Mouse (Mus musculus) forebrain, embryonic 14.5 days (tissue): Measurements from ENCODE around the gene Map4k4. TPM values are rescaled to one million over a fixed set of nuclear protein-coding genes. Genes with fewer than 3 reads are reported as not detected.
A peak's percentile ranks its signal among the peaks of the same experiment; 100 is the strongest.

Experiments
- ATAC-seq: fragments of 200-750 bp; cut with Nextera tagmentation; 2 replicates; pipeline ENCODE4 v1.8.0; 2017; ENCODE audit warnings: mild to moderate bottlenecking, moderate library complexity
- DNase-seq: peaks from one replicate; pipeline ENCODE4 v3.0.0-alpha.2; 2015; ENCODE audit warnings: low spot score
- H3K27ac ChIP-seq: fragments of 300-500 bp; sonication (generic); 2 replicates; pipeline ENCODE4 v1.5.1; 2014; ENCODE audit warnings: low read depth, mild to moderate bottlenecking, control low read depth, low read length, moderate library complexity
- H3K27me3 ChIP-seq: fragments of 300-500 bp; sonication (generic); replicated peaks from 2 replicates; pipeline ENCODE4 v1.6.1; 2014; ENCODE audit warnings: low read length, control low read depth, mixed read lengths; ENCODE audit not compliant: control insufficient read depth, insufficient read depth
- H3K36me3 ChIP-seq: fragments of 300-500 bp; sonication (generic); 2 replicates; pipeline ENCODE4 v1.6.1; 2014; ENCODE audit warnings: low read length, control low read depth; ENCODE audit not compliant: control insufficient read depth, insufficient read depth
- H3K4me1 ChIP-seq: fragments of 300-500 bp; sonication (generic); 2 replicates; pipeline ENCODE4 v1.6.1; 2014; ENCODE audit warnings: antibody characterized with exemption, low read length, control low read depth; ENCODE audit not compliant: control insufficient read depth, insufficient read depth
- H3K4me2 ChIP-seq: fragments of 300-500 bp; sonication (generic); 2 replicates; pipeline ENCODE4 v1.6.1; 2014; ENCODE audit warnings: mild to moderate bottlenecking, control low read depth, low read length
- H3K4me3 ChIP-seq: fragments of 300-500 bp; sonication (generic); 2 replicates; pipeline ENCODE4 v1.5.1; 2014; ENCODE audit warnings: low read depth, low read length, control low read depth
- H3K9ac ChIP-seq: fragments of 300-500 bp; sonication (generic); 2 replicates; pipeline ENCODE4 v1.6.1; 2014; ENCODE audit warnings: mild to moderate bottlenecking, low read length, control low read depth, moderate library complexity
- H3K9me3 ChIP-seq: fragments of 300-500 bp; sonication (generic); replicated peaks from 2 replicates; pipeline ENCODE4 v1.6.1; 2016; ENCODE audit warnings: low read length, control low read depth, mixed read lengths; ENCODE audit not compliant: control insufficient read depth
- WGBS: fragments of 180-500 bp; shearing (Covaris S2); extraction: QIAGEN DNeasy Blood & Tissue Kit; methylation state at CpG from one replicate; pipeline ENCODE4 v1.1.7; 2014; 5-methylcytosine and 5-hydroxymethylcytosine counted together
- polyA plus RNA-seq: library from polyadenylated mRNA; unstranded; fragments of >200 nt; fragmentation: Nextera tagmentation; extraction: Ambion mirVana; gene quantifications from 2 replicates; pipeline ENCODE4 v1.2.1, GENCODE M21; 2014

Gene Map4k4
- polyA plus RNA-seq, 1 experiment from 2014 or later: 29.2 TPM

- H3K4me2 ChIP-seq: no peak overlapping the region
- DNase-seq (no peak), ATAC-seq (no peak)
- no peak overlapping the region for H3K27ac ChIP-seq
- WGBS: 66% methylated on average over 10 of the region's 10 CpGs
- H3K4me3 ChIP-seq: no peak overlapping the region
- H3K36me3 ChIP-seq: no peaks in the 10 kb centered on the region
- H3K27me3 ChIP-seq: no peaks in the 10 kb centered on the region
- H3K9me3 ChIP-seq: no peaks in the 10 kb centered on the region
- no peak overlapping the region for H3K9ac ChIP-seq
- H3K4me1 ChIP-seq: peaks cover 11% of the 10 kb centered on the region; the same call in 1 of the 2 replicates
Observed at GRCm38 (mm10) chr1:39868825-39869571, 31.7 kb upstream of the Map4k4 start.

- Histone ChIP-seq H3K4me2 (no peak overlapping the region), H3K9ac (no peak overlapping the region), H3K27ac (no peak overlapping the region), H3K27me3 (no peaks in the 10 kb centered on the region), H3K4me1 (peaks cover 11% of the 10 kb centered on the region; the same call in 1 of the 2 replicates), H3K36me3 (no peaks in the 10 kb centered on the region), H3K9me3 (no peaks in the 10 kb centered on the region), H3K4me3 (no peak overlapping the region)
- DNase-seq (peak; percentile 62), ATAC-seq (peak; percentile 46; the same call in 1 of the 2 replicates)
- 53% methylated on average over 12 of the region's 12 CpGs for WGBS
Observed at GRCm38 (mm10) chr1:39869721-39870201, 31.0 kb upstream of the Map4k4 start.

GRCm38 (mm10) chr1:39877981-39878380 lies 22.7 kb upstream of the Map4k4 start:
- DNase-seq: no peak
- WGBS: 90% methylated on average over 3 of the region's 3 CpGs
- Histone ChIP-seq H3K36me3 (no peaks in the 10 kb centered on the region), H3K4me1 (no peaks in the 10 kb centered on the region), H3K27me3 (no peaks in the 10 kb centered on the region), H3K27ac (no peak overlapping the region), H3K4me3 (no peak overlapping the region), H3K4me2 (no peak overlapping the region), H3K9me3 (no peaks in the 10 kb centered on the region), H3K9ac (no peak overlapping the region)
- no peak for ATAC-seq

GRCm38 (mm10) chr1:39882505-39882904 lies 18.2 kb upstream of the Map4k4 start:
- Histone ChIP-seq H3K4me3 (no peak overlapping the region), H3K9me3 (no peaks in the 10 kb centered on the region), H3K27ac (no peak overlapping the region), H3K27me3 (no peaks in the 10 kb centered on the region), H3K4me1 (no peaks in the 10 kb centered on the region; the same call in 1 of the 2 replicates), H3K9ac (no peak overlapping the region), H3K36me3 (no peaks in the 10 kb centered on the region), H3K4me2 (no peak overlapping the region)
- DNase-seq (no peak), ATAC-seq (no peak)
- WGBS: 92% methylated on average over 4 of the region's 4 CpGs

- 29% methylated on average over 16 of the region's 16 CpGs for WGBS
Observed at GRCm38 (mm10) chr1:39884803-39885515, 15.8 kb upstream of the Map4k4 start.

GRCm38 (mm10) chr1:39887997-39888396 lies 12.7 kb upstream of the Map4k4 start:
- H3K9ac ChIP-seq: no peak overlapping the region
- no peaks in the 10 kb centered on the region for H3K9me3 ChIP-seq
- ATAC-seq: no peak
- peaks cover 3% of the 10 kb centered on the region for H3K4me1 ChIP-seq
- H3K27me3 ChIP-seq: no peaks in the 10 kb centered on the region
- no peak overlapping the region for H3K4me3 ChIP-seq
- no peak for DNase-seq
- H3K36me3 ChIP-seq: no peaks in the 10 kb centered on the region
- no peak overlapping the region for H3K27ac ChIP-seq
- WGBS: 61% methylated on average over 1 of the region's 1 CpGs
- no peak overlapping the region for H3K4me2 ChIP-seq

More at GRCm38 (mm10) chr1:39884803-39885515, 15.8 kb upstream of the Map4k4 start:
- DNase-seq: peak; percentile 59
- ATAC-seq: peak; percentile 77
- Histone ChIP-seq H3K27me3 (no peaks in the 10 kb centered on the region), H3K4me2 (peak overlapping the region; percentile 15; the same call in 1 of the 2 replicates), H3K9me3 (no peaks in the 10 kb centered on the region), H3K36me3 (no peaks in the 10 kb centered on the region), H3K4me1 (peaks cover 3% of the 10 kb centered on the region), H3K9ac (0 out of 2 replicates have a peak overlapping the region, but pooled peaks have one; percentile 17), H3K27ac (no peak overlapping the region; the same call in 1 of the 2 replicates), H3K4me3 (no peak overlapping the region)

- ATAC-seq: no peak
- no peaks in the 10 kb centered on the region for H3K27me3 ChIP-seq
- no peak overlapping the region for H3K9ac ChIP-seq
- 90% methylated on average over 8 of the region's 8 CpGs for WGBS
- no peak overlapping the region for H3K4me2 ChIP-seq
- H3K27ac ChIP-seq: no peak overlapping the region
- no peaks in the 10 kb centered on the region for H3K9me3 ChIP-seq
- H3K4me3 ChIP-seq: no peak overlapping the region
- peaks cover 3% of the 10 kb centered on the region for H3K4me1 ChIP-seq
- DNase-seq: no peak
- H3K36me3 ChIP-seq: no peaks in the 10 kb centered on the region
Observed at GRCm38 (mm10) chr1:39889429-39889828, 11.3 kb upstream of the Map4k4 start.

- no peaks in the 10 kb centered on the region for H3K27me3 ChIP-seq
- no peak overlapping the region for H3K9ac ChIP-seq
- no peaks in the 10 kb centered on the region for H3K36me3 ChIP-seq
- H3K27ac ChIP-seq: no peak overlapping the region
- no peaks in the 10 kb centered on the region for H3K9me3 ChIP-seq
- H3K4me1 ChIP-seq: peaks cover 3% of the 10 kb centered on the region
- no peak for DNase-seq
- H3K4me3 ChIP-seq: no peak overlapping the region
- no peak for ATAC-seq
- H3K4me2 ChIP-seq: no peak overlapping the region
- WGBS: 89% methylated on average over 6 of the region's 6 CpGs
Observed at GRCm38 (mm10) chr1:39889973-39890372, 10.7 kb upstream of the Map4k4 start.
